Comparison of ENCODE assay signal across 8 mouse cellular contexts in the genomic region with DNA sequence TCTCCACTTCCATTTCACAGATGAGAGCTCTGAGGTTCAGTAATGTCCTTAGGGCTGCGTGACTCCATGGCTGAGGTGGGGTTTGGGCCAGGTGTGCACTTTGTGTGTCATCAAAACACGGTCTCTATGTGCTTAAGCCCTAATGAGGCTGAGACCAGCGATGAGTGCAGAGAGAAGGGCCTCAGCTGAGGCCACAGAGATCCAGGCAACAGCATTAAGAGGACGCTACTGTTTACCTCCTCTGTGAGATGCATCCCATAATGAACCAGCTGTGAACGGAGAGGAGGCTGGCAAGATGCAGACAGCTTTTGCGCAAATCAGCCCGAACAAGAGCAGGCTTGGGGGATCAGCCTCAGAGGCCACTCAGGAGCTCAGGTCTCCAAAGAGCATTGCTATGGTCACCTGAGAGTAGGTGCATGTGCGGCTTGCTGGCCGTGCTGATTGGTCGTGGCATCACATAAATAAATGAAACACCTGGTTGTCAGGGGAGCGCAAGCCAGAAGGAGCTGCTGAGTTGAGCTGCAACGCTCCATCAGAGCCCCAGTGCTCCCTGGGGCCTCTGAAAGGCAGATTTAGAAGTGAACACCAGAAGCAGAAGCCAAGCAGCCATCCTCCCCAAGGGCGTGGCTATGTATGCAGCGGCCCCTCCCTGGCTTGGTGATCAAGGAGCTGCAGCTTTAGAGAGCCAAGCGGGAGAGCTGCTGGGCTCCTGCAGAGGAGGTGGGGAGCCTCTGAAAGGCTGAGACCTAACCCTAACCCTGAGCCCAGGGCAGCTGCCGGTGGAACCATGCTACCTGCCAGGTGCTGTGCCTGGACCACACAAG.
DNase-seq lines count a peak whose midpoint lies in the region; ATAC-seq lines count a peak whose summit lies in the region.

No protein-coding gene starts in this region.

- no peaks in the 10 kb centered on the region for H3K9me3 ChIP-seq in forebrain, embryonic 10.5 days
- no peaks in the 10 kb centered on the region for H3K9me3 ChIP-seq in forebrain, embryonic 11.5 days (ENCODE audit: control insufficient read depth, low read length)
- H3K9me3 ChIP-seq in hindbrain, embryonic 12.5 days (replicated peaks) = no peaks in the 10 kb centered on the region
- H3K9me3 ChIP-seq in midbrain, embryonic 12.5 days = no peaks in the 10 kb centered on the region

- H3K27ac ChIP-seq in forebrain, embryonic 10.5 days = 0 out of 2 replicates have a peak overlapping the region, but pooled peaks have one; percentile 25
- H3K27ac ChIP-seq in forebrain, embryonic 11.5 days (ENCODE audit: low read depth, low read length) = no peak overlapping the region
- peak overlapping the region; percentile 60 for H3K27ac ChIP-seq in hindbrain, embryonic 12.5 days
- H3K27ac ChIP-seq in midbrain, embryonic 12.5 days (replicated peaks) = peak overlapping the region; percentile 63

- DNase-seq in forebrain, embryonic 10.5 days (ENCODE audit: extremely low spot score, low spot score) = no peak
- DNase-seq in forebrain, embryonic 11.5 days (ENCODE audit: low spot score) = no peak
- DNase-seq in ZHBTc4 (ENCODE audit: low read depth, low spot score) = peak; percentile 81
- no peak for DNase-seq in adipocyte (ENCODE audit: low spot score)
- DNase-seq in left cerebral cortex, adult 18-20 months (ENCODE audit: low spot score in 2 of 2) = no peak

- H3K4me2 ChIP-seq in forebrain, embryonic 11.5 days (ENCODE audit: low read depth, low read length, severe bottlenecking) = no peak overlapping the region
- H3K4me2 ChIP-seq in hindbrain, embryonic 12.5 days (replicated peaks) = no peak overlapping the region
- H3K4me2 ChIP-seq in midbrain, embryonic 12.5 days (replicated peaks) = no peak overlapping the region

- H3K36me3 ChIP-seq in forebrain, embryonic 10.5 days (replicated peaks) = peaks cover 86% of the 10 kb centered on the region
- peaks cover 3% of the 10 kb centered on the region; the same call in 1 of the 2 replicates for H3K36me3 ChIP-seq in forebrain, embryonic 11.5 days (ENCODE audit: control insufficient read depth, insufficient read depth, low read length)
- peaks cover 54% of the 10 kb centered on the region for H3K36me3 ChIP-seq in hindbrain, embryonic 12.5 days
- H3K36me3 ChIP-seq in midbrain, embryonic 12.5 days = peaks cover 67% of the 10 kb centered on the region

- H3K27me3 ChIP-seq in forebrain, embryonic 10.5 days (ENCODE audit: poor library complexity, severe bottlenecking) = no peaks in the 10 kb centered on the region
- H3K27me3 ChIP-seq in forebrain, embryonic 11.5 days (ENCODE audit: control insufficient read depth, insufficient read depth, low read length) = no peaks in the 10 kb centered on the region
- H3K27me3 ChIP-seq in hindbrain, embryonic 12.5 days = no peaks in the 10 kb centered on the region
- H3K27me3 ChIP-seq in midbrain, embryonic 12.5 days = no peaks in the 10 kb centered on the region

- 48% methylated on average over 16 of the region's 16 CpGs for WGBS in forebrain, embryonic 10.5 days
- 40% methylated on average over 15 of the region's 16 CpGs for WGBS in forebrain, embryonic 11.5 days
- 51% methylated on average over 16 of the region's 16 CpGs for WGBS in hindbrain, embryonic 12.5 days
- WGBS in midbrain, embryonic 12.5 days = 33% methylated on average over 16 of the region's 16 CpGs

- no peak for ATAC-seq in forebrain, embryonic 11.5 days (replicated peaks; ENCODE audit: low FRiP score)
- ATAC-seq in hindbrain, embryonic 12.5 days (ENCODE audit: low FRiP score) = 0 out of 2 replicates have a peak, but pooled peaks have one; percentile 33
- 0 out of 2 replicates have a peak, but pooled peaks have one; percentile 25 for ATAC-seq in midbrain, embryonic 12.5 days (ENCODE audit: low FRiP score, low read depth)
- ATAC-seq in cerebellum, adult (ENCODE audit: insufficient number of reproducible peaks, low FRiP score, low TSS enrichment) = no peak

- peaks cover 47% of the 10 kb centered on the region for H3K4me1 ChIP-seq in forebrain, embryonic 10.5 days
- peaks cover 9% of the 10 kb centered on the region for H3K4me1 ChIP-seq in forebrain, embryonic 11.5 days (replicated peaks; ENCODE audit: control insufficient read depth, insufficient read depth, low read length)
- H3K4me1 ChIP-seq in hindbrain, embryonic 12.5 days = peaks cover 41% of the 10 kb centered on the region
- peaks cover 44% of the 10 kb centered on the region for H3K4me1 ChIP-seq in midbrain, embryonic 12.5 days

- H3K9ac ChIP-seq in forebrain, embryonic 11.5 days (ENCODE audit: low read length) = no peak overlapping the region
- no peak overlapping the region for H3K9ac ChIP-seq in hindbrain, embryonic 12.5 days
- no peak overlapping the region for H3K9ac ChIP-seq in midbrain, embryonic 12.5 days (replicated peaks)

- no peak overlapping the region for H3K4me3 ChIP-seq in forebrain, embryonic 10.5 days
- no peak overlapping the region for H3K4me3 ChIP-seq in forebrain, embryonic 11.5 days (ENCODE audit: low read depth, low read length)
- no peak overlapping the region for H3K4me3 ChIP-seq in hindbrain, embryonic 12.5 days
- H3K4me3 ChIP-seq in midbrain, embryonic 12.5 days = no peak overlapping the region

Comparison
In these comparisons a context has a peak if more than half of its experiments do, and no peak if none do; other contexts are left out.
1. ATAC-seq: peak in hindbrain, embryonic 12.5 days (single experiment) and midbrain, embryonic 12.5 days (single experiment); none in forebrain, embryonic 11.5 days (single experiment) and cerebellum, adult (single experiment).